Mouse (Mus musculus) forebrain, embryonic 13.5 days (tissue): ENCODE measurements around the gene Slc4a8. TPM values are rescaled to one million over a fixed set of nuclear protein-coding genes. Genes with fewer than 3 reads are reported as not detected.
"Not testable (repeated sequence)": the region's sequence is repeated elsewhere in the genome, so short reads cannot be mapped to it uniquely, and the experiment has no call there.

Experiments
- ATAC-seq: fragments of 200-750 bp; cut with Nextera tagmentation; 2 replicates; pipeline ENCODE4 v1.8.0; 2017
- H3K27ac ChIP-seq: fragments of 300-500 bp; sonication (generic); 2 replicates; pipeline ENCODE4 v1.5.1; 2015; ENCODE audit warnings: inconsistent platforms, mild to moderate bottlenecking, moderate library complexity
- H3K27me3 ChIP-seq: fragments of 300-500 bp; sonication (generic); 2 replicates; pipeline ENCODE4 v1.6.1; 2015; ENCODE audit warnings: mild to moderate bottlenecking, inconsistent platforms
- H3K36me3 ChIP-seq: fragments of 300-500 bp; sonication (generic); 2 replicates; pipeline ENCODE4 v1.6.1; 2015; ENCODE audit warnings: mild to moderate bottlenecking, inconsistent platforms; ENCODE audit not compliant: poor library complexity, severe bottlenecking
- H3K4me1 ChIP-seq: fragments of 300-500 bp; sonication (generic); 2 replicates; pipeline ENCODE4 v1.6.1; 2015; ENCODE audit warnings: inconsistent platforms
- H3K4me2 ChIP-seq: fragments of 300-500 bp; sonication (generic); 2 replicates; pipeline ENCODE4 v1.6.1; 2015; ENCODE audit warnings: inconsistent platforms, mild to moderate bottlenecking, moderate library complexity
- H3K4me3 ChIP-seq: fragments of 300-500 bp; sonication (generic); 2 replicates; pipeline ENCODE4 v1.5.1; 2015; ENCODE audit warnings: mild to moderate bottlenecking, inconsistent platforms
- H3K9ac ChIP-seq: fragments of 300-500 bp; sonication (generic); 2 replicates; pipeline ENCODE4 v1.6.1; 2015; ENCODE audit warnings: mild to moderate bottlenecking, inconsistent platforms
- H3K9me3 ChIP-seq: fragments of 300-500 bp; sonication (generic); replicated peaks from 2 replicates; pipeline ENCODE4 v1.6.1; 2016; ENCODE audit warnings: inconsistent platforms
- WGBS: fragments of 180-500 bp; shearing (Covaris S2); methylation state at CpG from one replicate; pipeline ENCODE4 v1.1.7; 2015; 5-methylcytosine and 5-hydroxymethylcytosine counted together
- polyA plus RNA-seq: library from polyadenylated mRNA; unstranded; fragments of >200 nt; fragmentation: Nextera tagmentation; extraction: Ambion mirVana; gene quantifications from 2 replicates; pipeline ENCODE4 v1.2.1, GENCODE M21; 2015

The Slc4a8 gene
- polyA plus RNA-seq, 1 experiment from 2014 or later = 17.1 TPM

DNA sequence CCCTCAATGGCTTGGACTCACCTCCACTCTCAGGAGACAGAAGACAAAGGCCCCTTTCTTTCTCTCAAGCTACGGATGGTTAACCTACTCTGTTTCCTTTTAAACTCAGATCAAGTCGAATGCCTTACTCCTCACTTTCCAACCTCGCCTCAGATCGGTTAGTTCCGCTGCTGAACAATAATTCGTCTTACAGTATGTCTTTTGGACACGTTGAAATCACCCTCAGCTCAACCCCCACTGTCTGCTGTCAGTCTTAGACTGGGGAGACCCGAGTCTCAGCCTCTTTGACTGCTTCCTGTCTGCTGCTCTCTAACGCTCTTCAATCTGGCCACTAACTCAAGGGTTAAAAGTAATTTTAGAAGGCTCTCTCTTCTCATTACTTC lies 520 bp upstream of the Slc4a8 start:
- H3K4me3 ChIP-seq = peak overlapping the region; percentile 80
- H3K9ac ChIP-seq = peak overlapping the region; percentile 23
- H3K36me3 ChIP-seq = 0 out of 2 replicates have a peak, but pooled peaks cover 9% of the 10 kb centered on the region
- H3K4me1 ChIP-seq = peaks cover 20% of the 10 kb centered on the region
- H3K9me3 ChIP-seq = no peaks in the 10 kb centered on the region
- peak overlapping the region; percentile 75 for H3K4me2 ChIP-seq
- ATAC-seq = peak; percentile 19; the same call in 1 of the 2 replicates
- H3K27me3 ChIP-seq = no peaks in the 10 kb centered on the region
- WGBS = 11% methylated on average over 9 of the region's 9 CpGs
- peak overlapping the region; percentile 87 for H3K27ac ChIP-seq

DNA sequence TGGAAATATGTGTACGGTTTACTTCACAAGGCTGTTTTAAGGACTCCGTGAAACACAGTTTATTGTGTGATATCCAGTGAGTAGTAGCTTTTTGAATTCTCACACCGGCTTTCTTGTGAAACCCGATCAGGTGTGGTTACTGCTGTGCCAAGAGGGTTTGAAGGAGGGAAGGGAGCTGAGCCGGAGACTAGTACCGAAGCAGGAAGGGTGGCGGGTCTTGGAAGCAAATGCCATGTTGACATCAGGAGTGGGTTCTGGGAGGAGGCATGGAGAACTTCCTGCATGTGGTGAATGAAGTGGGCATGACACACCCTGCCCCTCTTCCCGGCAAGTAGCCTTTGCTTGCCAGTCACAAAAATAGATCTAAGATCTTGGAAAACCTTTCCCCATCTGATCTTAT lies 1.1 kb downstream of the Slc4a8 start:
- no peak overlapping the region for H3K27ac ChIP-seq
- H3K9ac ChIP-seq = peak overlapping the region; percentile 84
- 41% methylated on average over 8 of the region's 8 CpGs for WGBS
- 0 out of 2 replicates have a peak, but pooled peaks cover 13% of the 10 kb centered on the region for H3K36me3 ChIP-seq
- H3K4me1 ChIP-seq = peaks cover 20% of the 10 kb centered on the region
- no peaks in the 10 kb centered on the region for H3K27me3 ChIP-seq
- peak overlapping the region; percentile 80 for H3K4me3 ChIP-seq
- no peak for ATAC-seq
- no peaks in the 10 kb centered on the region for H3K9me3 ChIP-seq
- peak overlapping the region; percentile 75 for H3K4me2 ChIP-seq

DNA sequence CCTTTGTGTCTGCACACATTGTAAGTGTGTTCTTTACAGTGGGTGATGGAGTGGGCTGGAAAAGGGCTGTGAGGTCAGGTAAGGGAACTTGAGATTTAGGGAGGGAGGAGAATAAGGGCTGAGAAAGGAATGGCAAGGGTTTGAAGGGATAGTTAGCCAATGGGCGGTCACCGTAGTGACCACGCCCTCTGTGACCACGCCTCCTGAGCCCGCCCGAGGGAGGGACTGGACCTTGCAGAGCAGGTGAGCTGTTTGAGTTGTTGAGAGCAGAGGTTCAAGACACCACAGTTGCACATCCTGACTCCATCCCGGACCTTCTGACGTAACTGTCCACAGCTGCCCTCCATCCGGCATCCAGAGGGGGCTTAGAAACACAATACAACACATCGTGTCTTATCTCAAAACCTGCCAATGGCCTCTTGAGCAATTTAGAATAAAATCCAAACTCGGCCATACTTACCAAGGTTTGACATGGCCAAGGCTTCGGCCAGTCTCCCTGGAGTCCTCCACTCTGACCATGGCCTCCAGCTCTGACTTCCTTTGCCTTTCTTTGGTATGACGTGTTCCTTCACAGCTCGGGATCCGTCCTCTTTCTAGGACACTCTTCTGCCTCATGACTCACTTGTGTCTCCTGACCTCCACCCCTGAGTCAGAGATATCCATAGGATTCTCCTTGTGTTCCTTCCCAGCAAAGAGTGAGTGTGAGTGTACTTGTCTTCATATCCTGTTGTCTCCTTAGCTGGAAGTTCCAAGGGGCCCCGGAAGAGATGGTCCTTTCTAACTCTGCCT lies 2.8 kb downstream of the Slc4a8 start:
- Histone ChIP-seq H3K4me1 (peaks cover 20% of the 10 kb centered on the region), H3K27me3 (no peaks in the 10 kb centered on the region), H3K36me3 (peaks cover 25% of the 10 kb centered on the region), H3K9ac (no peak overlapping the region), H3K9me3 (no peaks in the 10 kb centered on the region), H3K27ac (no peak overlapping the region), H3K4me2 (no peak overlapping the region), H3K4me3 (no peak overlapping the region)
- 89% methylated on average over 16 of the region's 16 CpGs for WGBS
- ATAC-seq = no peak

DNA sequence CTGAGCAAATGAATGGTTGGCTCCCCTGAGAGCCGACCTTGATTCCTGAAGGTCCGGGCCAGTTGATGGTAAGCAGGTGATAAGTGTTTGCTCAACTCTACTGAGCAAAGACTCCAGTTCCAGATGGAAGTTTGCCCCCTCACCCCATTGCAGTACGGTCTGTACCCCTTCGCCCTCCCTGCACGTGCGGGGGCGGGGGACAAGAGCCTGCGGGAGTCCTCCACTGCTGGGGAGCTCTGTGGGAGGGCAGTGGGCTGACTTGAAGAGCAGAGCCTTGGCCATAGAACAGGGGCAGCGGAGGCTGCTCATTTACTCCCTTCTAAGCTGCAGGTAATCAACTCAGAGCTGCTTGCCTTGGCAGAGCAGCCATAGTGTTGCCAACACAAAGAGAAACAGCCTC lies 5.3 kb downstream of the Slc4a8 start:
- H3K27me3 ChIP-seq = no peaks in the 10 kb centered on the region
- 78% methylated on average over 9 of the region's 9 CpGs for WGBS
- H3K9ac ChIP-seq = no peak overlapping the region
- peaks cover 32% of the 10 kb centered on the region for H3K36me3 ChIP-seq
- H3K4me3 ChIP-seq = no peak overlapping the region
- no peak overlapping the region for H3K4me2 ChIP-seq
- ATAC-seq = no peak
- H3K4me1 ChIP-seq = peaks cover 12% of the 10 kb centered on the region
- no peak overlapping the region for H3K27ac ChIP-seq
- H3K9me3 ChIP-seq = no peaks in the 10 kb centered on the region

DNA sequence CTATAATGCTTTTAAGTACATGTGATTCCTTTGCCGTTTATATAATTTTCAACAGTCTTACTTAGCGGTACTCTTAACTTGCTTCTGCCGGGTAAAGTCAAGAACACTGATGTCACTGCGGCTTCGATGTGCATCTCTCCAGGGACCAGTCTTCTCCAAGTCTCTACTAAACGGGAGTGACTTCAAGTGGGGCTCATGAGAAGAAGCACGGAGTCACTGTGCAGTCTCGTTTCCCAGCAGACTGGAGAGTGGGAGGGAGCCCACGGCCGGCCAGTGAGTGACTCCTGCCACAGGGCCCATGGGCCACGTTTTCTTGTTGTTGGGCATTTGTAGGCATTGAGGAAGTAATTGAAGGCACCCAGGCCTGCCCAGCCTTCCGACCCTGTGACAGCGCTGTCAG lies 6.3 kb downstream of the Slc4a8 start:
- H3K9me3 ChIP-seq = no peaks in the 10 kb centered on the region
- H3K9ac ChIP-seq = no peak overlapping the region
- H3K27me3 ChIP-seq = no peaks in the 10 kb centered on the region
- H3K36me3 ChIP-seq = peaks cover 32% of the 10 kb centered on the region
- H3K4me3 ChIP-seq = no peak overlapping the region
- H3K27ac ChIP-seq = no peak overlapping the region
- H3K4me1 ChIP-seq = peaks cover 5% of the 10 kb centered on the region
- ATAC-seq = no peak
- 88% methylated on average over 13 of the region's 13 CpGs for WGBS
- H3K4me2 ChIP-seq = no peak overlapping the region

DNA sequence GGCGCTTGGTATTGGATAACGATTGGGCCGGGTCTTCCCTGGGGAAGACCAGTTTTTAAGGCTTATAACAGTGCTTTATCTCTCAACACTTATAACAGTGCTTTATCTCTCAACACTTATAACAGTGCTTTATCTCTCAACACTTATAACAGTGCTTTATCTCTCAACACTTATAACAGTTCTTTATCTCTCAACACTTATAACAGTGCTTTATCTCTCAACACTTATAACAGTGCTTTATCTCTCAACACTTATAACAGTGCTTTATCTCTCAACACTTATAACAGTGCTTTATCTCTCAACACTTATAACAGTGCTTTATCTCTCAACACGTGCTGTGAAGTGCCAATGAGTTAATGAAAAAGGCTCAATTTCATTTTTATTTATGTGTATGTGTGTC lies 7.5 kb downstream of the Slc4a8 start:
- ATAC-seq, H3K27me3 ChIP-seq, H3K4me2 ChIP-seq, H3K4me3 ChIP-seq, H3K4me1 ChIP-seq, H3K9me3 ChIP-seq, H3K9ac ChIP-seq, H3K27ac ChIP-seq: not testable (repeated sequence)
- peaks cover 32% of the 10 kb centered on the region for H3K36me3 ChIP-seq
- 90% methylated on average over 4 of the region's 4 CpGs for WGBS

DNA sequence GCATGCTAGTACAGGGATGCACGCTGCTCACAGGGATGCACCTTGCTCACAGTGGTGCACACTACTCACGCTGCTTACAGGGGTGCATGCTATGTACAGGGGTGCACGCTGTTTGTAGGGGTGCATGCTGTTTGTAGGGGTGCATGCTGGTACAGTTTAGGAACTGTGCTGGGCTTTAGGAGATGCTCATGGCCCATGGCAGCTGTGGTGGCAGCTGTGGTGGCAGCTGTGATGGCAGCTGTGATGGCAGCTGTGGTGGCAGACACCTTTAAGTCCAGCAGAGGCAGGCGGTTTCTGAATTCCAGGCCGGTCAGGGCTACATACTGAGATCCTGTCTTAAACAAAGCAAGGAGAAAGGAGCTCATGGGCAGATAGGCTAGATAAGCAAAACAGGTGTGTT lies 8.8 kb downstream of the Slc4a8 start:
- H3K4me3 ChIP-seq = no peak overlapping the region
- no peak overlapping the region for H3K27ac ChIP-seq
- no peaks in the 10 kb centered on the region for H3K27me3 ChIP-seq
- H3K9ac ChIP-seq = no peak overlapping the region
- peaks cover 4% of the 10 kb centered on the region for H3K4me1 ChIP-seq
- no peaks in the 10 kb centered on the region for H3K9me3 ChIP-seq
- H3K4me2 ChIP-seq = no peak overlapping the region
- peaks cover 28% of the 10 kb centered on the region for H3K36me3 ChIP-seq
- 96% methylated on average over 5 of the region's 5 CpGs for WGBS
- no peak for ATAC-seq

DNA sequence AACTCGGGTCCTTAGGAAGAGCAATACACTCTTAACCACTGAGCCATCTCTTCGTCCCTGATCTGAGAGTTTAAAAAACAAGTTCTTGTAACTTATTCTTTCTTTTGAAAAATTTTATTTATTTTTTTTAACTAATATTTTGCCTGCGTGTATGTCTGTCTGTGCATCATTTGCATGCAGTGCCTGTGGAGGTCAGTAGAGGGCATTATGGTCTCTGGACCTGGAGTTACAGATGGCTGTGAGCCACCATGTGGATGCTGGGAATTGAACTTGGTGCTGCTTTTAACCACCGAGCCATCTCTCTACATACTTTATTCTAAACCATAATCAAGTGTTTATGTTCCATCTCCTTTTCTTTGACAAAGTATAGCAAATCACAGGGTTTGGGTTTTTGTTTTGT lies 11.1 kb downstream of the Slc4a8 start:
- ATAC-seq = no peak
- peaks cover 8% of the 10 kb centered on the region for H3K4me1 ChIP-seq
- no peak overlapping the region for H3K9ac ChIP-seq
- no peak overlapping the region for H3K4me3 ChIP-seq
- H3K9me3 ChIP-seq = no peaks in the 10 kb centered on the region
- H3K4me2 ChIP-seq = no peak overlapping the region
- no peaks in the 10 kb centered on the region for H3K27me3 ChIP-seq
- H3K36me3 ChIP-seq = peaks cover 19% of the 10 kb centered on the region
- 89% methylated on average over 4 of the region's 4 CpGs for WGBS
- no peak overlapping the region for H3K27ac ChIP-seq

DNA sequence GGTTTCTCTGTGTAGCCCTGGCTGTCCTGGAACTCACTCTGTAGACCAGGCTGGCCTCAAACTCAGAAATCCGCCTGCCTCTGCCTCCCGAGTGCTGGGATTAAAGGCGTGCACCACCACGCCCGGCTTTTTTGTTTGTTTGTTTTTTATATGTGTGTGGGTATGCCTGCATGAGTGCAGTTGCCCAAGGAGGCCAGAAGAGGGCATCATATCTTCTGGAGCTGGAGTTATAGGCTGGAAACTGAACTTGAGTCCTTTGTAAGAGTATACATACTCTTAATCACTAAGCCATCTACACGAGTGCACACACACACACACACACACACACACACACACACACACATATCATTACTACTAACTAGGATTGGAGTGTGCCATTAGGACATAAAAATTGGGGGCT lies 12.3 kb downstream of the Slc4a8 start:
- not testable (repeated sequence) for H3K9me3 ChIP-seq, H3K27me3 ChIP-seq, H3K4me2 ChIP-seq, H3K36me3 ChIP-seq, H3K4me3 ChIP-seq, H3K27ac ChIP-seq, H3K9ac ChIP-seq, H3K4me1 ChIP-seq, ATAC-seq
- 96% methylated on average over 6 of the region's 6 CpGs for WGBS

DNA sequence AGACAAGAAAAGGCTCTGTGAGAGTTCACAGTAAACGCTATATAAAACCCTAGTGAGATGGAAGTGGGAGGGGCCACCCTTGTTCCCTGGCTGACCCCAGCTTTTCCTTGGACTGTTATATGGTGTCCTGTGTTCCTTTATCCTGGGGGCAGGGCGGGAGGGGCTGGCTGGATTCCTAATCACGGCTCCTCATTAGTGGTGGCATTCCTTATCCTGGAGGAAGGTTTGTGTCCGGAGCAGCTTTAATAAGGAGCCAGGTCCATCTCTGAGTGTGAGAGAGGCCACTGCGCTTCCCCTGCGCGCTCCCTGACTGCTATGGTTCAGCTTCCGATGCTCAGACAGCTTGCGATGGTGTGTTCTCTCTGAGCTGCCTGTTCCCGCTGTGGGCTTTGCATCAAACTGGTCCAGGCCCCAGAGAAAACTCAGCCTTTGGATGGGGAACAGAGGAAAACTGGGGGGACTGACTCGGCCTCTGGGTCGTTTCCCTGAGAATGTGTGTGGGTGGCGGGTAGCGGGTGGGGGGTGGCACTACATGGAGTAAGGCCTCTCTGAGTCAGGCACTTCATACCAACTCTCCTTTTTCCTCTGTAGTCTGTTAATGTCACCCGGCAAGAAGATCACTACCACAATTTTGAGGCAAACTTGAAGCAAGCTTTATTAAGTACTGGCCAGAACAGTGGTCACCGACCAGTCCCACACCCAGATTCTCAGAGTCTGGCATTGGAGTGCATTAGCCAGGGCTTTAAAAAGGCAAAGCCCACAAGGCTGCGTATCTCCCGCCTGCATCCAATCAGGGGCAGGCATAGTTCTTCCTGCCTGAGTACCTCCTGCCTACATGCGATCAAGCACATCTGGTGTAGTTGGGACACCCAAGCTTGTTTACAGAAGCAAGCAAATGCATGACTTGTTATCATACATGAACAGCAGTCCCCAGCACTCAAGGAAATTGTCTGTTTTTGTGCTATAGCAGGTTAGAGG lies 13.9 kb downstream of the Slc4a8 start:
- Histone ChIP-seq H3K9ac (no peak overlapping the region), H3K4me1 (peaks cover 18% of the 10 kb centered on the region), H3K4me3 (no peak overlapping the region), H3K27ac (no peak overlapping the region), H3K9me3 (no peaks in the 10 kb centered on the region), H3K4me2 (no peak overlapping the region), H3K36me3 (0 out of 2 replicates have a peak, but pooled peaks cover under 1% of the 10 kb centered on the region), H3K27me3 (no peaks in the 10 kb centered on the region)
- WGBS = 35% methylated on average over 19 of the region's 19 CpGs
- ATAC-seq = no peak

DNA sequence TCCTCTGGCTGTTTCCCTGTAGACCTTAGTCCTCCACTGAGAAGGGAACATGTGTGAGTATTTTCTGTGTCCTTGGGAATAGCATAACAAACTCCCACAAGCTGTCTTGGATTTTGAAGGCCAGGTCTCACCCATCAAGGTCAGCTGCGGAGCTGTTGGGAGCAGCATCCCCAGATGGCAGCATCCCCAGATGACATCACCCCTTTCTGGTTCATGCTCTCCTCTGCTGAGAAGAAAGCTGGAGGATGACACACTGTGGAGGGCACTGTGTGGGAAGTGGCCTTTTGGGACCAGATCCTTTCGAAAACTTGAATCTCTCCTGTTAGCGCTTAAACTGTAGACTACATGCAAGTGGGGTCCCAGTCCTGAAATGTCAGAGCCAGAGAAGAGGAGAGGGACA lies 14.9 kb downstream of the Slc4a8 start:
- 96% methylated on average over 3 of the region's 3 CpGs for WGBS
- Histone ChIP-seq H3K4me3 (no peak overlapping the region), H3K9ac (no peak overlapping the region), H3K4me2 (no peak overlapping the region), H3K36me3 (no peaks in the 10 kb centered on the region), H3K4me1 (peaks cover 19% of the 10 kb centered on the region), H3K27ac (no peak overlapping the region), H3K9me3 (no peaks in the 10 kb centered on the region), H3K27me3 (no peaks in the 10 kb centered on the region)
- no peak for ATAC-seq
